Comparison of ENCODE assay signal across 8 mouse cellular contexts in genomic region chr15:79879319-79879718, GRCm38 (mm10). TPM values are rescaled to one million over a fixed set of nuclear protein-coding genes. Genes with fewer than 3 reads are reported as not detected.
DNase-seq lines count a peak whose midpoint lies in the region; ATAC-seq lines count a peak whose summit lies in the region.

No protein-coding gene starts in this region.

- 44% methylated on average over 13 of the region's 13 CpGs for WGBS in hindbrain, embryonic 15.5 days
- WGBS in hindbrain, embryonic 10.5 days, result 71% methylated on average over 13 of the region's 13 CpGs
- WGBS in kidney, embryonic 15.5 days, result 29% methylated on average over 13 of the region's 13 CpGs
- WGBS in limb, embryonic 15.5 days, result 28% methylated on average over 13 of the region's 13 CpGs

- peaks cover 17% of the 10 kb centered on the region for H3K4me1 ChIP-seq in hindbrain, embryonic 15.5 days (replicated peaks)
- peaks cover 18% of the 10 kb centered on the region for H3K4me1 ChIP-seq in hindbrain, embryonic 10.5 days (replicated peaks)
- peaks cover 30% of the 10 kb centered on the region for H3K4me1 ChIP-seq in kidney, embryonic 15.5 days
- H3K4me1 ChIP-seq in limb, embryonic 15.5 days, result peaks cover 26% of the 10 kb centered on the region

- H3K36me3 ChIP-seq in hindbrain, embryonic 15.5 days, result no peaks in the 10 kb centered on the region
- no peaks in the 10 kb centered on the region for H3K36me3 ChIP-seq in hindbrain, embryonic 10.5 days
- no peaks in the 10 kb centered on the region for H3K36me3 ChIP-seq in kidney, embryonic 15.5 days
- H3K36me3 ChIP-seq in limb, embryonic 15.5 days, result no peaks in the 10 kb centered on the region

- no peak for ATAC-seq in hindbrain, embryonic 15.5 days (ENCODE audit: low FRiP score, low read depth)
- peak; percentile 44; the same call in 1 of the 2 replicates for ATAC-seq in kidney, embryonic 15.5 days (replicated peaks; ENCODE audit: low FRiP score)
- peak; percentile 55; the same call in 1 of the 2 replicates for ATAC-seq in limb, embryonic 15.5 days (ENCODE audit: insufficient number of reproducible peaks, low FRiP score, low TSS enrichment, low read depth)
- ATAC-seq in megakaryocyte, adult 5-6 weeks (ENCODE audit: poor library complexity, severe bottlenecking), result no peak

- H3K4me3 ChIP-seq in hindbrain, embryonic 15.5 days, result no peak overlapping the region
- no peak overlapping the region for H3K4me3 ChIP-seq in hindbrain, embryonic 10.5 days
- H3K4me3 ChIP-seq in kidney, embryonic 15.5 days (replicated peaks), result no peak overlapping the region
- H3K4me3 ChIP-seq in limb, embryonic 15.5 days, result no peak overlapping the region

- DNase-seq in hindbrain, embryonic 10.5 days (ENCODE audit: low spot score), result no peak
- DNase-seq in cerebellum, postnatal 14 days, result peak; percentile 84 to 89
- DNase-seq in heart, adult 18-20 months, result peak; percentile 93 to 95
- DNase-seq in right cerebral cortex, postnatal 25 days, result peak; percentile 75

- peak overlapping the region; percentile 56 for H3K27ac ChIP-seq in hindbrain, embryonic 15.5 days (replicated peaks)
- H3K27ac ChIP-seq in hindbrain, embryonic 10.5 days, result no peak overlapping the region
- H3K27ac ChIP-seq in kidney, embryonic 15.5 days, result peak overlapping the region; percentile 91
- H3K27ac ChIP-seq in limb, embryonic 15.5 days, result peak overlapping the region; percentile 78

- H3K9me3 ChIP-seq in hindbrain, embryonic 15.5 days, result no peaks in the 10 kb centered on the region
- H3K9me3 ChIP-seq in hindbrain, embryonic 10.5 days, result no peaks in the 10 kb centered on the region
- no peaks in the 10 kb centered on the region; the same call in 1 of the 2 replicates for H3K9me3 ChIP-seq in kidney, embryonic 15.5 days (replicated peaks)
- H3K9me3 ChIP-seq in limb, embryonic 15.5 days, result no peaks in the 10 kb centered on the region

- no peaks in the 10 kb centered on the region for H3K27me3 ChIP-seq in hindbrain, embryonic 15.5 days
- H3K27me3 ChIP-seq in hindbrain, embryonic 10.5 days (ENCODE audit: insufficient read depth, poor library complexity, severe bottlenecking), result peaks cover 5% of the 10 kb centered on the region; the same call in 1 of the 2 replicates
- H3K27me3 ChIP-seq in kidney, embryonic 15.5 days, result no peaks in the 10 kb centered on the region
- no peaks in the 10 kb centered on the region for H3K27me3 ChIP-seq in limb, embryonic 15.5 days

- H3K4me2 ChIP-seq in hindbrain, embryonic 15.5 days, result no peak overlapping the region
- H3K4me2 ChIP-seq in kidney, embryonic 15.5 days, result peak overlapping the region; percentile 45
- peak overlapping the region; percentile 13; the same call in 1 of the 2 replicates for H3K4me2 ChIP-seq in limb, embryonic 15.5 days

- H3K9ac ChIP-seq in hindbrain, embryonic 15.5 days, result no peak overlapping the region
- H3K9ac ChIP-seq in kidney, embryonic 15.5 days, result no peak overlapping the region
- H3K9ac ChIP-seq in limb, embryonic 15.5 days, result no peak overlapping the region

RNA-seq across cellular contexts. Expression of gene Apobec3, which starts 12.1 kb away (rescaled TPM):
- polyA plus RNA-seq in hindbrain, embryonic 15.5 days (2015; fragmentation: Nextera tagmentation; extraction: Ambion mirVana), result 4.3 and 5.7 TPM in 2 replicates
- polyA plus RNA-seq in hindbrain, embryonic 10.5 days (2016; fragmentation: Nextera tagmentation; extraction: Ambion mirVana), result 6.9 and 9.0 TPM in 2 replicates
- total RNA-seq in heart, adult 18-20 months (2021), result 10 to 100 TPM in 1 of 2 experiments, 1 to 10 TPM in 1; 6.8 to 10.6 TPM
- polyA plus RNA-seq in kidney, embryonic 15.5 days (2015; fragmentation: Nextera tagmentation; extraction: Ambion mirVana), result 29.3 and 31.0 TPM in 2 replicates
- polyA plus RNA-seq in limb, embryonic 15.5 days (2015; fragmentation: Nextera tagmentation; extraction: Ambion mirVana), result 14.7 and 15.3 TPM in 2 replicates
- total RNA-seq in megakaryocyte, adult 5-6 weeks (2015), result 129 and 148 TPM in 2 replicates
- 124 and 125 TPM in 2 replicates for total RNA-seq in megakaryocyte, adult 5-6 weeks (2017)

RNA-seq across cellular contexts. Expression of gene Cbx6, which starts 44.8 kb away (rescaled TPM):
- 60.8 and 64.5 TPM in 2 replicates for polyA plus RNA-seq in hindbrain, embryonic 15.5 days (2015; fragmentation: Nextera tagmentation; extraction: Ambion mirVana)
- polyA plus RNA-seq in hindbrain, embryonic 10.5 days (2016; fragmentation: Nextera tagmentation; extraction: Ambion mirVana), result 20.7 and 26.1 TPM in 2 replicates
- 10 to 100 TPM; 17.2 to 18.2 TPM for total RNA-seq in heart, adult 18-20 months (2021)
- 45.5 and 50.4 TPM in 2 replicates for polyA plus RNA-seq in kidney, embryonic 15.5 days (2015; fragmentation: Nextera tagmentation; extraction: Ambion mirVana)
- 83.7 and 89.1 TPM in 2 replicates for polyA plus RNA-seq in limb, embryonic 15.5 days (2015; fragmentation: Nextera tagmentation; extraction: Ambion mirVana)
- 2.3 and 3.9 TPM in 2 replicates for total RNA-seq in megakaryocyte, adult 5-6 weeks (2015)
- total RNA-seq in megakaryocyte, adult 5-6 weeks (2017), result 3.5 and 6.7 TPM in 2 replicates

RNA-seq across cellular contexts. Expression of gene Npcd, which starts 45.3 kb away (rescaled TPM):
- polyA plus RNA-seq in hindbrain, embryonic 15.5 days (2015; fragmentation: Nextera tagmentation; extraction: Ambion mirVana), result 0.44 TPM in 1 of 2 replicates, not detected in the other
- 0.14 and 0.17 TPM in 2 replicates for polyA plus RNA-seq in hindbrain, embryonic 10.5 days (2016; fragmentation: Nextera tagmentation; extraction: Ambion mirVana)
- 1 to 10 TPM in 1 of 2 experiments, not detected in 1; 1.0 TPM for total RNA-seq in heart, adult 18-20 months (2021)
- not detected in 2 replicates for polyA plus RNA-seq in kidney, embryonic 15.5 days (2015; fragmentation: Nextera tagmentation; extraction: Ambion mirVana)
- polyA plus RNA-seq in limb, embryonic 15.5 days (2015; fragmentation: Nextera tagmentation; extraction: Ambion mirVana), result 0.32 TPM in 1 of 2 replicates, not detected in the other
- total RNA-seq in megakaryocyte, adult 5-6 weeks (2015), result not detected in 2 replicates
- not detected in 2 replicates for total RNA-seq in megakaryocyte, adult 5-6 weeks (2017)

Comparison
In these comparisons a context has a peak if more than half of its experiments do, and no peak if none do; other contexts are left out.
1. ATAC-seq: peak in kidney, embryonic 15.5 days (single experiment) and limb, embryonic 15.5 days (single experiment); none in hindbrain, embryonic 15.5 days (single experiment) and megakaryocyte, adult 5-6 weeks (single experiment).